Mouse (Mus musculus): ENCODE results near the gene Dnah2. TPM values are rescaled to one million over a fixed set of nuclear protein-coding genes. Genes with fewer than 3 reads are reported as not detected.
A peak's percentile ranks its signal among the peaks of the same experiment; 100 is the strongest.

The Dnah2 gene
- polyA plus RNA-seq, 1 experiment from 2014 or later, result 0.52 TPM

DNA sequence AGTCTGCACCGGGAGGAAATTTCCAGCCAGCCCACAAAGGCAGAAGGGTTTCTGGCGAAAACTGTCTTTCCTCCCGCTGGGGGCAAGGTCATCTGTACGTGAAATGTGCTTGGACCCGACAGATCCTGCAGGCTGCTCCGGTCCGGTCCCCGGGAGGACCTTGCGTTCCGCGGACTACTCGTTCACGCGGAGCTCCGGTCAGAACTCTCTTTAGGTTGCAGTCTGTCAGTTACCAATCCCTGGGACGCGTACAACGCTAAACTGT, 138.9 kb downstream of the Dnah2 start:
- no peaks in the 10 kb centered on the region for H3K27me3 ChIP-seq (replicated peaks; ENCODE audit: control insufficient read depth, insufficient read depth, low read length)

DNA sequence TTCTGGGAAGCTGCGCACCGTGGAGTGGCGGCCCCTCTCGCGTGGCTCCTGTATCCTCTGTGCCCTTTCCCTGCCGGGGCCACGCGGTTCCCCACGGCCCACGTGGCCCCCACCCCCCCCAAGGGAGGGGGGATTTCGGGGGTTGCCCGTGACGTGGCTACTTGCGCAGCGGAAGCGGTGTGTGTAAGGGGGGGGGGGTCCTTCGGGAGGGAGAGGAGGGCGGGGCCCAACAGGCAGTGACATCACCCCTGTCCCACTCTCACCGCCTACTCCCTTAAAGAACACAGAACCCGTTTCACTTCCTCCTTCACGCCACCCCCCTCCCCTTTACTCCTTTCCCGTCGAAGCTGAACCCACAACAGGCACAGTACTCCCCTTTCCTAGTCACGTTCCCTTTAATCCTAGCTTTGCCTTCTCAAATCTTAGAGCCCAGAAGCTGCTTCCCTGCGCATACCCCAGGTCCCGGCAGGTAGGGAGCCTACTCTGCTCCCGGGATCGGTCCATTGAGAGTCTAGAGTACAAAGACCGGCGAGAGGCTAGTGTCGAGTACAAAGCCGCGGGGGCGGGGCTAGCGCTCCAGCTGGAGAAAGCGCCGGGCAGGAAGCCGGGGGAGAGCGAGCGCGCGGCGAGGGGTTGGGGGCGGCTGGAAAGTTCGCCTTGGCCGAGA, 139.4 kb downstream of the Dnah2 start:
- WGBS, result under 1% methylated on average over 41 of the region's 46 CpGs
- peak; percentile 53; the same call in 1 of the 2 replicates for ATAC-seq (replicated peaks; ENCODE audit: low FRiP score)
- Histone ChIP-seq H3K9ac (ENCODE audit: low read depth, low read length) (peak overlapping the region; percentile 74), H3K4me2 (peak overlapping the region; percentile 97), H3K36me3 (ENCODE audit: control insufficient read depth, insufficient read depth, low read length) (peaks cover 26% of the 10 kb centered on the region), H3K27ac (ENCODE audit: low read depth, low read length) (peak overlapping the region; percentile 95), H3K27me3 (replicated peaks; ENCODE audit: control insufficient read depth, insufficient read depth, low read length) (no peaks in the 10 kb centered on the region), H3K9me3 (ENCODE audit: control insufficient read depth, low read length) (no peaks in the 10 kb centered on the region), H3K4me1 (replicated peaks; ENCODE audit: control insufficient read depth, insufficient read depth, low read length) (peaks cover 38% of the 10 kb centered on the region), H3K4me3 (ENCODE audit: low read depth, low read length) (peak overlapping the region; percentile 85)
- DNase-seq (ENCODE audit: low spot score), result peak; percentile 89

More for the DNA sequence above, 138.9 kb downstream of the Dnah2 start:
- Histone ChIP-seq H3K4me3 (ENCODE audit: low read depth, low read length) (peak overlapping the region; percentile 85), H3K9ac (ENCODE audit: low read depth, low read length) (peak overlapping the region; percentile 74), H3K4me1 (replicated peaks; ENCODE audit: control insufficient read depth, insufficient read depth, low read length) (peaks cover 43% of the 10 kb centered on the region), H3K36me3 (ENCODE audit: control insufficient read depth, insufficient read depth, low read length) (peaks cover 22% of the 10 kb centered on the region), H3K4me2 (peak overlapping the region; percentile 97), H3K27ac (ENCODE audit: low read depth, low read length) (peak overlapping the region; percentile 95), H3K9me3 (ENCODE audit: control insufficient read depth, low read length) (no peaks in the 10 kb centered on the region)
- no peak for ATAC-seq (replicated peaks; ENCODE audit: low FRiP score)
- under 1% methylated on average over 18 of the region's 18 CpGs for WGBS
- no peak for DNase-seq (ENCODE audit: low spot score)

DNA sequence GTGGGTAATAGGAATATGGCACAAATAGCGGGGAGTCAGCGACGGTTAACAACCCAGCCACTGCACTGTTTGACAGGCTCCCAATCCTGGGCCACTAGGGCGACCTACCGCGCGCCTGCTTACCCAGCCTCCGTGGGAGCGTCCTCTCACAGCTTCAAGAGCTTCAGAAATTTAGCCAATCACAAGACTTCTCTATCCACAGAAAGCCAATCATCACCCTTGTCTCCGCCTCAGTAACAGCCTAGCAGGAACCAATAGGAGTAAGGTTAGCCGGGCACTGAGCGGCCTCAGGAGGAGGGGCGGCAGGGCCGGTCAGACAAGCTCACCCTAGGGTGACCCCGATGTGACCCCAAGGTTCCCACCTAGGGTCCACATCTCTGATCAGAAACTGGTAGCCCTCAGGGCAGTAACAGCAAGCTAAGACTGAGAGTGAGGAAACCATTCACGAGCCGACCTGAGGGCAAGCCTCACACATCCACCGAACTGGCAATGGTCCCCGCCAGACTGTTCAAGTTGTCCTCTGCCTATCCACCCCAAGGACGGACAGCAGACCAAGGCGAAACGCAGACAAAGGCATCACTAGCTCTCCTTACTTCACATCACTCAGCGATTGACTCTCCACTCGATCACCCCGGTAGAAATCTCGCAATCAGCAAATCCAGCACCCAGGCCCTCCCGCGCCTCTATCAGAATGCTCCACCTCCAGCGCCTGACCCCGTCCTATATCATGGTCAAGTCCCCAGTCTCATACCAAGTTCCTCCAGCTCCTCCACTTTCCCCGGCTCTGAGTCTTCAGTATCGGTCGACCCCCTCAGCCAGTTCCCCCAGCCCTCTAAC, 140.2 kb downstream of the Dnah2 start:
- Histone ChIP-seq H3K27ac (ENCODE audit: low read depth, low read length) (peak overlapping the region; percentile 95), H3K4me2 (peak overlapping the region; percentile 97), H3K4me3 (ENCODE audit: low read depth, low read length) (peak overlapping the region; percentile 85), H3K36me3 (ENCODE audit: control insufficient read depth, insufficient read depth, low read length) (peaks cover 32% of the 10 kb centered on the region), H3K4me1 (replicated peaks; ENCODE audit: control insufficient read depth, insufficient read depth, low read length) (peaks cover 31% of the 10 kb centered on the region), H3K27me3 (replicated peaks; ENCODE audit: control insufficient read depth, insufficient read depth, low read length) (no peaks in the 10 kb centered on the region), H3K9me3 (ENCODE audit: control insufficient read depth, low read length) (no peaks in the 10 kb centered on the region), H3K9ac (ENCODE audit: low read depth, low read length) (peak overlapping the region; percentile 74)
- DNase-seq (ENCODE audit: low spot score), result peak; percentile 78
- 0% methylated on average over 33 of the region's 33 CpGs for WGBS
- peak; percentile 76 for ATAC-seq (replicated peaks; ENCODE audit: low FRiP score)

DNA sequence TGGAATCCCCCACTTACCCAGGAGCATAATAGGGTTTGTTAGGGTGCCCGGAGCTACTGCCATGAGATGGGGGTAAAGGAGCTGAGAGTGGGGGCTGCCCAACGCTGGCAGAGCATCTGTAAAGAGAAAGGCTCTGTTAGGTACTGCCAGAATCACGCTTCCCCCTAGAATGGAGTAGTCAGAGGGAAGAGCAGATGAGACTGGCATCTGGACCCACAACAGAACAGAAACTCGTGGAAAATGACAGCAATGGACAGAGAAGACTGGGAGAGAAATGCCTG, 141.2 kb downstream of the Dnah2 start:
- peaks cover 20% of the 10 kb centered on the region for H3K4me1 ChIP-seq (replicated peaks; ENCODE audit: control insufficient read depth, insufficient read depth, low read length)
- peak overlapping the region; percentile 97 for H3K4me2 ChIP-seq
- H3K4me3 ChIP-seq (ENCODE audit: low read depth, low read length), result peak overlapping the region; percentile 85
- peaks cover 37% of the 10 kb centered on the region for H3K36me3 ChIP-seq (ENCODE audit: control insufficient read depth, insufficient read depth, low read length)
- no peak for ATAC-seq (replicated peaks; ENCODE audit: low FRiP score)
- H3K9ac ChIP-seq (ENCODE audit: low read depth, low read length), result no peak overlapping the region
- H3K27ac ChIP-seq (ENCODE audit: low read depth, low read length), result no peak overlapping the region
- no peaks in the 10 kb centered on the region for H3K9me3 ChIP-seq (ENCODE audit: control insufficient read depth, low read length)
- 83% methylated on average over 4 of the region's 4 CpGs for WGBS
- H3K27me3 ChIP-seq (replicated peaks; ENCODE audit: control insufficient read depth, insufficient read depth, low read length), result no peaks in the 10 kb centered on the region
- DNase-seq (ENCODE audit: low spot score), result no peak

DNA sequence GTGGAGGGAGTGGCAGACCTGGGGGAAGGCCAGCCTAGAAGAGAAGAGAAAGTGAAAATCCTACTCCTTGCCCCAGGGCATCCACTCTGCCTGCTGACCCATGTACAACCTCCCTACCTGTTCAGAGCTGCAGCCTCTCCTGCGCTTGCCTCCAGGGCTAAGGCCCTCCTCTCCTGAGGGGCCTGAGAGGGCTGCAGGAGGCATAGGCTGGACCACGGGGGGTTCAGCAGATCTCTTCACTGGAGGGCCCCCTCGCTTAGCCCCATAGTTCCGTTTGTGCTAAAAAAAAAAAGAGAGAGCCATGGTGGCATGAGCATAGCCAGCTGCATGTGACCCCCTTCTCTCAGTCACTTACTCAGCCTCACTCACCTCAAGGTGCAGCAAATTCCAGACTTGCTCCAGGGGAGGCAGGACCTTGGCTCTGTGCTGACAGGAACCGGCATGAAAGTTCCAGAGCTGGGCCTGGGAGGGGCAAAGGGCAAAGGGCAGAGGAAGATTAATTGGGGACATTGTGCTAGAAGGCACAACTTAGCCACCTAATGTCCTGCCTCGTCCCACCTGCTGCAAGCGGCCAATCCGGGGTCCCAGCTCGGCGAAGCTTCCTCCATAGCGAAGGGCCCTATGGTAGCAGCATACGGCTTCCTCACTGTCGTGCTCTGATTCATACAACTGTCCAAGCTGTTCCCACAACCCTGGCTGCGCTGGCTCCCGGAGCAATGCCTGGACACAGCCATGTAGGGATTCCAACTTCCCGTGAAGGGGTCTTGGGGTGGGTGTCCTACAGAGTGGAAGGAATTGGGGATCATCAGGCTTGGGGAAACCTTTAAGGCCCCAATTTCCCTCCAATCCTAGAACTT, 141.8 kb downstream of the Dnah2 start:
- Histone ChIP-seq H3K4me1 (replicated peaks; ENCODE audit: control insufficient read depth, insufficient read depth, low read length) (peaks cover 14% of the 10 kb centered on the region), H3K4me3 (ENCODE audit: low read depth, low read length) (no peak overlapping the region), H3K4me2 (0 out of 2 replicates have a peak overlapping the region, but pooled peaks have one; percentile 97), H3K9me3 (ENCODE audit: control insufficient read depth, low read length) (no peaks in the 10 kb centered on the region), H3K27ac (ENCODE audit: low read depth, low read length) (no peak overlapping the region), H3K36me3 (ENCODE audit: control insufficient read depth, insufficient read depth, low read length) (peaks cover 40% of the 10 kb centered on the region), H3K9ac (ENCODE audit: low read depth, low read length) (no peak overlapping the region), H3K27me3 (replicated peaks; ENCODE audit: control insufficient read depth, insufficient read depth, low read length) (no peaks in the 10 kb centered on the region)
- ATAC-seq (replicated peaks; ENCODE audit: low FRiP score) (no peak), DNase-seq (ENCODE audit: low spot score) (no peak)
- WGBS, result 89% methylated on average over 16 of the region's 16 CpGs

DNA sequence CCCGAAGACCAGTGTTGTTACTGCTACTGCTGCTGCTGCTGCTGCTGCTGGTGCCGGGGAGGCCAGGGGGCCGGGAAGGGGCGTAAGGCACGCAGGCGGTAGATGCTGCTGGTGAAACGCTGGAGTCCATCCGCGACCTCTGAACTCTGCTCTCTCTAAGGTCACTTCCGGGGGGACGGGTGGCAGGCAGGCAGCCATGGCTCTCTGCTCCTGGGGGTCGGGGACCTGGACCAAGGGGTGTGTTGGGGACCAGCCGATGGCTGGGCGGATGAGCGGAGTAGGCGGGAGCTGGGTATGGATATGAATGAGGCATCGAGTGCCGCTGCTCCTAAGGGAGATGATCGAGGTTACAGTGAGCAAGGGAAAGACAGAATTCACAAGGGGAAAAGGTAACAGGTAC, 142.6 kb downstream of the Dnah2 start:
- 91% methylated on average over 19 of the region's 19 CpGs for whole genome bisulfite sequencing
- ATAC-seq (replicated peaks; ENCODE audit: low FRiP score), result no peak
- peaks cover 48% of the 10 kb centered on the region for H3K36me3 ChIP-seq (ENCODE audit: control insufficient read depth, insufficient read depth, low read length)

DNA sequence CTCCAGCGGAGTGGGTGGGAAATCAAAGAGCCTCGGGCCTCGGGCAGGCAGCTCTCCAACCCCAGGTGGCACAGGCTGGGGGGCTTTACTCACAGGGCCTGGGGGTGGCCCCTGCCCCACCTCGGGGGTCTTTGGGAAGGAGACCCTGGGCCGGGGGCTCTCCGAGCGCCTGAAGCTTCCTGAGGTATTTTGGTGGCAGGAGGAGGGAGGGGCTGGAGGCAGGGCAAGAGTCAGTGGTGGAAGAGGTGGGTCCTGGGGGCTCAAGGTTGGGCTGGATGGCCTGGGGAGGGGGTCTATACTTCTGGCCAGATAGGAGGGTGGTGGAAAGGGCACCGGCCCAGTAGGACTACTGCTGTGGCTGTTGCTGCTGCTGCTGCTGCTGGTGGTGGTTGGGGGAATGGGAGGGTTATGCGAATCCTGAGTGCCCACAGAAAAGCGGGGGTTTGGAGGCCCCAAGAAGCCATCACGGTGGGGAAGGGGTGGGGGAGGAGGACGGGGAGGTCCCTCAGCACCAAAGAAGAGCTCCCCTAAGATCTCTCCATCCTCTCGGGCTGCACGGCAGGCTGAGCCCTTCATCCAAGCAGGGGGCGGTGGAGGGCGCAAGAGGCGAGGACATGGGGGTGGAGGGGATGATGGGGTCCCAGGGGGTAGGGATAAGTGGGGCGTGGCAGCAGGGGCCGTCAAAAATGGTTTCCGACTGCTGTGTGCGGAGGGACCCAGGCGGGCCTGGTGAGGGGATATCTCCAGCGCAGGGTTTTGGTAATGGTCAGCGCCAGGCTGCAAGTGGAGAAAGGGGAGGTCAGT, 143.3 kb downstream of the Dnah2 start:
- Histone ChIP-seq H3K9me3 (ENCODE audit: control insufficient read depth, low read length) (no peaks in the 10 kb centered on the region), H3K9ac (ENCODE audit: low read depth, low read length) (no peak overlapping the region), H3K4me3 (ENCODE audit: low read depth, low read length) (no peak overlapping the region), H3K27ac (ENCODE audit: low read depth, low read length) (no peak overlapping the region), H3K27me3 (replicated peaks; ENCODE audit: control insufficient read depth, insufficient read depth, low read length) (no peaks in the 10 kb centered on the region), H3K4me1 (replicated peaks; ENCODE audit: control insufficient read depth, insufficient read depth, low read length) (peaks cover 13% of the 10 kb centered on the region), H3K4me2 (no peak overlapping the region), H3K36me3 (ENCODE audit: control insufficient read depth, insufficient read depth, low read length) (peaks cover 55% of the 10 kb centered on the region)
- no peak for DNase-seq (ENCODE audit: low spot score)
- no peak for ATAC-seq (replicated peaks; ENCODE audit: low FRiP score)
- WGBS, result 89% methylated on average over 24 of the region's 24 CpGs

More for the DNA sequence above, 142.6 kb downstream of the Dnah2 start:
- no peak overlapping the region for H3K4me2 ChIP-seq
- no peak for DNase-seq (ENCODE audit: low spot score)
- no peaks in the 10 kb centered on the region for H3K9me3 ChIP-seq (ENCODE audit: control insufficient read depth, low read length)
- no peaks in the 10 kb centered on the region for H3K27me3 ChIP-seq (replicated peaks; ENCODE audit: control insufficient read depth, insufficient read depth, low read length)
- H3K4me3 ChIP-seq (ENCODE audit: low read depth, low read length), result no peak overlapping the region
- no peak overlapping the region for H3K9ac ChIP-seq (ENCODE audit: low read depth, low read length)
- no peak overlapping the region for H3K27ac ChIP-seq (ENCODE audit: low read depth, low read length)
- peaks cover 13% of the 10 kb centered on the region for H3K4me1 ChIP-seq (replicated peaks; ENCODE audit: control insufficient read depth, insufficient read depth, low read length)
